Mouse (Mus musculus) heart, embryonic 14.5 days (tissue): ENCODE measurements around the gene C130050O18Rik. TPM values are rescaled to one million over a fixed set of nuclear protein-coding genes. Genes with fewer than 3 reads are reported as not detected.

Experiments used
- ATAC-seq: fragments of 200-750 bp; cut with Nextera tagmentation; 2 replicates; pipeline ENCODE4 v1.8.0; 2017; ENCODE audit warnings: low read depth, moderate TSS enrichment; ENCODE audit not compliant: insufficient number of reproducible peaks, insufficient read depth, low FRiP score
- H3K27ac ChIP-seq, 2 experiments: fragments of 200-500 bp in 1 of 2; fragments of 300-500 bp in 1 of 2; sonication (generic) in 1 of 2; replicated peaks in 1 of 2; 2 replicates each; pipeline ENCODE4 v1.5.1; 2012 to 2014; ENCODE audit warnings: low read depth in 2 of 2, low read length in 2 of 2, control low read depth in 1 of 2, mild to moderate bottlenecking in 1 of 2, mixed read lengths in 1 of 2; ENCODE audit not compliant: control insufficient read depth in 1 of 2, insufficient read depth in 1 of 2
- H3K27me3 ChIP-seq: fragments of 300-500 bp; sonication (generic); 2 replicates; pipeline ENCODE4 v1.6.1; 2014; ENCODE audit warnings: mild to moderate bottlenecking, low read length, control low read depth; ENCODE audit not compliant: control insufficient read depth, insufficient read depth
- H3K36me3 ChIP-seq: fragments of 300-500 bp; sonication (generic); 2 replicates; pipeline ENCODE4 v1.6.1; 2014; ENCODE audit warnings: mild to moderate bottlenecking, control low read depth, low read length, mixed read lengths; ENCODE audit not compliant: control insufficient read depth, insufficient read depth
- H3K4me1 ChIP-seq, 2 experiments: fragments of 200-500 bp in 1 of 2; fragments of 300-500 bp in 1 of 2; sonication (generic) in 1 of 2; 2 replicates each; pipeline ENCODE4 v1.6.1; 2012 to 2014; ENCODE audit warnings: low read length in 2 of 2, control low read depth in 1 of 2, mixed read lengths in 1 of 2; ENCODE audit not compliant: control insufficient read depth in 2 of 2, insufficient read depth in 2 of 2
- H3K4me2 ChIP-seq: fragments of 300-500 bp; sonication (generic); 2 replicates; pipeline ENCODE4 v1.6.1; 2014; ENCODE audit warnings: mild to moderate bottlenecking, low read length
- H3K4me3 ChIP-seq, 2 experiments: fragments of 200-500 bp in 1 of 2; fragments of 300-500 bp in 1 of 2; sonication (generic) in 1 of 2; 2 replicates each; pipeline ENCODE4 v1.5.1; 2012 to 2014; ENCODE audit warnings: low read length in 2 of 2, mild to moderate bottlenecking in 2 of 2, control low read depth in 1 of 2, low read depth in 1 of 2, moderate library complexity in 1 of 2; ENCODE audit not compliant: control insufficient read depth in 1 of 2, insufficient read depth in 1 of 2
- H3K9ac ChIP-seq: fragments of 300-500 bp; sonication (generic); 2 replicates; pipeline ENCODE4 v1.6.1; 2014; ENCODE audit warnings: mild to moderate bottlenecking, low read length
- H3K9me3 ChIP-seq: fragments of 300-500 bp; sonication (generic); 2 replicates; pipeline ENCODE4 v1.6.1; 2016; ENCODE audit warnings: low read length, control low read depth; ENCODE audit not compliant: control insufficient read depth
- WGBS: fragments of 180-500 bp; shearing (Covaris S2); extraction: QIAGEN DNeasy Blood & Tissue Kit; methylation state at CpG from one replicate; pipeline ENCODE4 v1.1.7; 2014; 5-methylcytosine and 5-hydroxymethylcytosine counted together
- polyA plus RNA-seq: library from polyadenylated mRNA; unstranded; fragments of >200 nt; fragmentation: Nextera tagmentation; extraction: Ambion mirVana; gene quantifications from 2 replicates; pipeline ENCODE4 v1.2.1, GENCODE M21; 2014

Gene C130050O18Rik
- polyA plus RNA-seq, 1 experiment from 2014 or later, result 0.36 TPM

GRCm38 (mm10) chr5:139417480-139417879, 12.4 kb downstream of the C130050O18Rik start:
- 89% methylated on average over 3 of the region's 3 CpGs for WGBS
- Histone ChIP-seq H3K4me1 (peaks cover 11 to 22% of the 10 kb centered on the region in 2 experiments), H3K27ac (no peak overlapping the region), H3K36me3 (no peaks in the 10 kb centered on the region), H3K4me2 (no peak overlapping the region), H3K9me3 (0 out of 2 replicates have a peak, but pooled peaks cover 4% of the 10 kb centered on the region), H3K4me3 (no peak overlapping the region), H3K27me3 (peaks cover 36% of the 10 kb centered on the region), H3K9ac (no peak overlapping the region)
- no peak for ATAC-seq

DNA sequence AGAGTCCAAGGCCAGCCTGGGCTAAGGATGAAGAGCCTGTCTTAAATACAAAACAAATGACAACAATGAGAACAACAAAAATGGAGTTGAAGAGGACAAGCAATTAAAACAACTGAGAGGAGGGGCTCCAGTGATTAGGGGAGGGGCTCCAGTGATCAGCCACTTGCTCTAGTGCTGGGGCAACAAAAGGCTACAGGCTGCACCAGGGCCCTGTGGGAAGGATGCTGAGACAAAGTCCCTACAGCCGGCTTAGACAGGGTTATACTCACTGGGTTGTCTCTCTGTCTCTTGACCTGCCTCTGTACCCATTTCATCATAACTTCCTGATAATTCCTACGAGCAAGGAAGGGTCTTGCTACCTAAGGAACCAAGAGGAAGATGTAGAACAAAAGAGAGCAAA, 13.0 kb downstream of the C130050O18Rik start:
- peaks cover 39% of the 10 kb centered on the region for H3K27me3 ChIP-seq
- WGBS, result 33% methylated on average over 2 of the region's 2 CpGs
- 0 out of 2 replicates have a peak, but pooled peaks cover 4% of the 10 kb centered on the region for H3K9me3 ChIP-seq
- no peak for ATAC-seq
- peak overlapping the region in 1 of 2 experiments; percentile 47; a peak in 1 of 4 replicates for H3K27ac ChIP-seq
- H3K9ac ChIP-seq, result no peak overlapping the region
- peak overlapping the region; percentile 25; the same call in 1 of the 2 replicates for H3K4me2 ChIP-seq
- no peak overlapping the region for H3K4me3 ChIP-seq
- no peaks in the 10 kb centered on the region for H3K36me3 ChIP-seq
- H3K4me1 ChIP-seq, result peaks cover 13 to 28% of the 10 kb centered on the region in 2 experiments

DNA sequence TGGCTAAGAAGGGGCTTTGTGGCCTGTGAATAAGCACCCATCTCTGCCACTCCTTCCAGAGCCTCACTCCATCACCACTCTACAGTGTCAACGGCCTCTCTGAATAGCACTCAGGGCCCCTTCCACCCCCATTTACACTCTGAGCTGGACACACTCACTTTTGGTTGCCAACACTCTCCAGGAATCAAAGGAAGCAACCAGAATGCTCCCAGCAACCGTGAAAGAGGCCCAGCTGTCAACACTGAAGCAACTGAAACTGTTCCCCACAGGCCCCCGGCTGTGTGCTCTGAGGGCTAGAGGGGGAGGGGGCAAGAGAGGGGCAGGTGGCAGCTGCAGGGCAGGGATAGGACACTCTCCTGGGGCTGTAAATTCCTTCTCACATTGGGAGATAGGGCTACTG, 13.6 kb downstream of the C130050O18Rik start:
- no peaks in the 10 kb centered on the region for H3K36me3 ChIP-seq
- no peak overlapping the region for H3K4me3 ChIP-seq
- H3K9me3 ChIP-seq, result 0 out of 2 replicates have a peak, but pooled peaks cover 4% of the 10 kb centered on the region
- H3K9ac ChIP-seq, result no peak overlapping the region
- H3K4me1 ChIP-seq, result peaks cover 18 to 33% of the 10 kb centered on the region in 2 experiments
- H3K27ac ChIP-seq, result peak overlapping the region in 1 of 2 experiments; percentile 47; a peak in 1 of 4 replicates
- peak; percentile 56; the same call in 1 of the 2 replicates for ATAC-seq
- peaks cover 39% of the 10 kb centered on the region for H3K27me3 ChIP-seq
- WGBS, result 11% methylated on average over 3 of the region's 3 CpGs
- H3K4me2 ChIP-seq, result peak overlapping the region; percentile 25; the same call in 1 of the 2 replicates

DNA sequence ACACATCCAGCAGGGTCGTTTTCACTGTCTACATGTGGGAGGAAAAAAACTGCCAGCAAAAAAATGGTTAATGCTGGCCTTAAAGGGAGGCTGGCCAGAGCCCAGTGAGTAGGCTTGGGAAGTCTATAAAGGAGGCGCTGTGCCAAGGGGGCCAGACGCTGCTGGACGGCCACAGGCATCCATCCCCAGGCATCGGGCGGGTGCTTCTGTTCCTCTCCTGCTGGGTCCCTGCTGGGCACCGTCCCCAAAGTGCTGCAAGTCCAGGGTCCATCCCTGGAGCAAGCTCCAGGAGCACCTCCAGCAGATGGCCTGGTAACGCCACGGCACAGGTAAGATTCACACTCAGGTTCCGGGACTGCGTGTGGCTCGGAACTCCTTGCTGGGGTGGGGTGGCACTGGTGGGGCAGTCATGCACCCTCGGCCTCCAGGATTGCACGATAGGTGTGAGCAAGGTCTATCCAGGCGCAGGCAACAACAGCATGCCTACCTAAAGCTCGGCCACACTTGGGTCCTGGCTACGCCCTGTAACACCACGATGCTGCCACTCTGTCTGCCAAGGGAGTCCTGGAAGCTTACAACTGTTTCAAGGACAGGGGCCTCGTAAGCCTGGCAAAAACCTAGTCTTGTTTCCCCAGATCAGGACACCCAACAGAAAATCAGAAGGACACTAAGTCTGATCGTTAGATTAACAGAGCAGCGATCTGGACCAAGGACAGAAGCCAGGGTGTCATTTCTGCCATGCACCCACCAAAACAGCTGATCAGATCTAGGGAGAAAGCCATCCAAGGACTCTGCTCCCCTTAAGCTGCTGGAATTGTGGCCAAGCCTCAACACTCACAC, 18.2 kb downstream of the C130050O18Rik start, which contains the start of gene Gper1:
Gene Gper1, plus strand, starts transcription at position 126 of the 840 bp plus-strand sequence.
- Histone ChIP-seq H3K4me3 (peak within 1 kb of the TSS; percentile 22 to 26; a peak in 3 of 4 replicates), H3K27ac (no peak within 1 kb of the TSS), H3K9ac (peak within 1 kb of the TSS; percentile 62), H3K27me3 (peaks cover 38% of the 10 kb centered on the region), H3K4me1 (peaks cover 18 to 32% of the 10 kb centered on the region in 2 experiments), H3K9me3 (no peaks in the 10 kb centered on the region), H3K36me3 (no peaks in the 10 kb centered on the region), H3K4me2 (peak within 1 kb of the TSS; percentile 54)
- 56% methylated on average over 21 of the region's 21 CpGs for WGBS
- ATAC-seq, result peak; percentile 25; the same call in 1 of the 2 replicates

DNA sequence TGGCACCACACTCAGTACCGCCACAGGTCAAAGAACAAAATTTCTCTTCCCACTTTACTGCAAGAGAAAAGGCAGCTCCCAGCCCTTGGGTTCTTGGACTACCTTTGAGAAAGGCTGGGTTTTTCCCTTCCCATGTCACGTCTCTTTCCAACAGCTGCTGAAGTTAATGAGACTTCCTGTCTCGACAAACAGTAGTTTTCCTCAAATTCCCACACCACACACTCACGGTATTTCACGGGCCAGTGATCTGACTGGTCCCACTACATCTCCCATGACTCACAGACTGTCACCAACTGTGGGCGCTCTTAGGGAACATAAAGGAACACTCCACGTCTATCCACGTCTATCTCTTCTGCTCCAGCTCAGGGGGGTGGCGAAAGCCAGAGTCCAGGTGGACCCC, 20.1 kb downstream of the C130050O18Rik start:
- H3K36me3 ChIP-seq, result no peaks in the 10 kb centered on the region
- no peak overlapping the region for H3K4me3 ChIP-seq
- no peak overlapping the region for H3K4me2 ChIP-seq
- ATAC-seq, result no peak
- no peaks in the 10 kb centered on the region for H3K9me3 ChIP-seq
- H3K9ac ChIP-seq, result no peak overlapping the region
- peaks cover 14 to 29% of the 10 kb centered on the region in 2 experiments for H3K4me1 ChIP-seq
- WGBS, result 68% methylated on average over 9 of the region's 9 CpGs
- H3K27ac ChIP-seq, result no peak overlapping the region
- H3K27me3 ChIP-seq, result peaks cover 38% of the 10 kb centered on the region

DNA sequence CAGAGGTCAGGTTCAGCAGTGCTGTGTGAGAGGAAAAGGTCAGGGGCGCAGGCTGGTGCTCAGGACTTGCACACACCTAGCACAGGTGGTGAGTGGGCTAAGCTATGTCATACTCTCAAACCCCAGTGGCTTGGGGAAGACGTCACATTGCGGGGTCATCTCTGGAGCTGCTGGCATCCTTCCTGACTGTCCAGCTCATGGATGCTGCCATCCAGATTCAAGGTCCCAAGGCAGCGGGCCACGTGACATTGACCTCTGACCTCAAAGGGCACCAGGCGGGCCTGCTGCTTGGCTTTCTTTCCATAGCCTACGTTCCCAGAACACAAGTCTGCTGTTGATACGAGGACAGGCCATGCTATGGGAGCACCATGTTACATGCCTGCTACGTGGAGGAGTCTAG, 21.9 kb downstream of the C130050O18Rik start:
- Histone ChIP-seq H3K9me3 (no peaks in the 10 kb centered on the region), H3K4me2 (no peak overlapping the region), H3K4me1 (peaks cover 14 to 29% of the 10 kb centered on the region in 2 experiments), H3K9ac (no peak overlapping the region), H3K36me3 (no peaks in the 10 kb centered on the region), H3K27ac (no peak overlapping the region), H3K27me3 (peaks cover 22% of the 10 kb centered on the region), H3K4me3 (no peak overlapping the region)
- WGBS, result 91% methylated on average over 9 of the region's 9 CpGs
- no peak for ATAC-seq

DNA sequence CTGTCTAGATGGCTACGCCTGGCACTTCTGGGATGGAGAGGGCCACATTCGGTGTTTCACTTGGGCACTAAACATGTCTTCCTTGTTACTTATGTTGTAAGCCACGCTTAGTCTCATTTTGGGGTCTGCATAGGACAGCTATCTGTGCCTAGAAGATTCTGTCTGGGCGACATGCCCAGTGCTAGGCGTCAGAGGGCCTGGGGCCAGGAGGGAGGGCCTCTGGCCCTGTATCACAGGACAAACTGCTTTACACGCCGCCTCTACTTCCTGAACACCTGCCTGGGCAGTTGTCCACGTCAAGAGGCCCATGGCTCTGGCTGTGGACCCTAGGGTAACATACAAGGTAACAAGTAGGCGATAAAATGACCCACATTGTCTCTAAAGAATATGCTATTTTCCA, 22.9 kb downstream of the C130050O18Rik start:
- H3K9me3 ChIP-seq, result no peaks in the 10 kb centered on the region
- WGBS, result 49% methylated on average over 9 of the region's 9 CpGs
- no peak; the same call in 1 of the 2 replicates for ATAC-seq
- no peak overlapping the region for H3K4me3 ChIP-seq
- H3K27me3 ChIP-seq, result peaks cover 15% of the 10 kb centered on the region
- H3K36me3 ChIP-seq, result no peaks in the 10 kb centered on the region
- H3K4me1 ChIP-seq, result peaks cover 13 to 23% of the 10 kb centered on the region in 2 experiments
- H3K4me2 ChIP-seq, result no peak overlapping the region
- H3K27ac ChIP-seq, result no peak overlapping the region
- no peak overlapping the region for H3K9ac ChIP-seq
